Mouse (Mus musculus) brain, embryonic 14.5 days (tissue): Measurements from ENCODE around the gene Aspg.

Experiments used
- CTCF ChIP-seq: fragments of 200-500 bp; IDR thresholded peaks from 2 replicates; pipeline ENCODE4 v1.5.1; 2012; ENCODE audit warnings: inconsistent platforms, mild to moderate bottlenecking, moderate library complexity, borderline replicate concordance; ENCODE audit not compliant: insufficient read depth, insufficient read length; ENCODE audit errors: extremely low read depth
- POLR2A ChIP-seq: fragments of 200-500 bp; IDR thresholded peaks from 2 replicates; pipeline ENCODE4 v1.6.1; 2012; ENCODE audit warnings: mild to moderate bottlenecking, inconsistent platforms, borderline replicate concordance; ENCODE audit not compliant: poor library complexity, insufficient read depth, insufficient read length, severe bottlenecking; ENCODE audit errors: extremely low read depth

- TF ChIP-seq CTCF (no peak), POLR2A (no peak)
These were observed 48.0 kb downstream of the Aspg start for GRCm38 (mm10) chr12:112154476-112154875.
